Comparison of ENCODE assay signal across 25 mouse cellular contexts in genomic region chr11:118259580-118259979, GRCm38 (mm10). TPM values are rescaled to one million over a fixed set of nuclear protein-coding genes. Genes with fewer than 3 reads are reported as not detected.
DNase-seq lines count a peak whose midpoint lies in the region; ATAC-seq and TF ChIP-seq lines count a peak whose summit lies in the region.
"Had no signal": no experiment of that assay in that cellular context is flagged by ENCODE, and none has a peak within 500 bp of the region (broad histone marks: within the 10 kb centered on the region; RNA-seq: fewer than 3 reads in every experiment).

No protein-coding gene starts in this region.

- H3K4me1 ChIP-seq in embryonic facial prominence, embryonic 15.5 days: peaks cover 9% of the 10 kb centered on the region
- peaks cover 3% of the 10 kb centered on the region for H3K4me1 ChIP-seq in embryonic facial prominence, embryonic 10.5 days
- peaks cover 33% of the 10 kb centered on the region for H3K4me1 ChIP-seq in thymus, adult 2 months (replicated peaks; ENCODE audit: control insufficient read depth, insufficient read depth, low read length)
- H3K4me1 ChIP-seq in bone marrow, adult 2 months (ENCODE audit: control insufficient read depth, insufficient read depth, low read length): no peaks in the 10 kb centered on the region; the same call in 1 of the 2 replicates
- H3K4me1 ChIP-seq in kidney, embryonic 14.5 days (ENCODE audit: control insufficient read depth, insufficient read depth, low read length): peaks cover 5% of the 10 kb centered on the region; the same call in 1 of the 2 replicates

- no peak overlapping the region for H3K4me2 ChIP-seq in embryonic facial prominence, embryonic 15.5 days (replicated peaks)
- no peak overlapping the region for H3K4me2 ChIP-seq in kidney, embryonic 14.5 days (replicated peaks; ENCODE audit: low read depth, low read length)
- H3K4me2 ChIP-seq: embryonic facial prominence, embryonic 12.5 days; forebrain, embryonic 12.5 days; heart, embryonic 11.5 days; hindbrain, embryonic 12.5 days; hindbrain, embryonic 15.5 days; intestine, embryonic 15.5 days had no signal

- 94% methylated on average over 8 of the region's 8 CpGs for WGBS in embryonic facial prominence, embryonic 15.5 days
- 96% methylated on average over 8 of the region's 8 CpGs for WGBS in embryonic facial prominence, embryonic 10.5 days
- 76% methylated on average over 8 of the region's 8 CpGs for WGBS in thymus, adult 2 months
- 79% methylated on average over 8 of the region's 8 CpGs for WGBS in bone marrow, adult 2 months
- WGBS in kidney, embryonic 14.5 days: 97% methylated on average over 8 of the region's 8 CpGs

- no peak for DNase-seq in embryonic facial prominence, embryonic 10.5 days (ENCODE audit: low spot score)
- DNase-seq in thymus, adult 2 months: no peak
- DNase-seq in thymus, postnatal 36 days: no peak
- peak; percentile 44 for DNase-seq in splenic B cell, adult 2 months (ENCODE audit: low read depth, low spot score)
- DNase-seq in layer of hippocampus, adult 8-10 months (ENCODE audit: low spot score in 2 of 2): no peak
- DNase-seq: adrenal gland, postnatal 10 days; adrenal gland, postnatal 36 days; cerebellum, adult 11-12 months; cerebellum, adult 8-10 months; cerebellum, postnatal 10 days; cerebellum, postnatal 36 days; gastrocnemius, adult 2 months; gastrocnemius, postnatal 14 days; heart, adult 11 months had no signal

- H3K27ac ChIP-seq in embryonic facial prominence, embryonic 15.5 days (replicated peaks): 0 out of 2 replicates have a peak overlapping the region, but pooled peaks have one; percentile 39
- no peak overlapping the region for H3K27ac ChIP-seq in embryonic facial prominence, embryonic 10.5 days (replicated peaks)
- H3K27ac ChIP-seq in thymus, adult 2 months (ENCODE audit: control insufficient read depth, insufficient read depth, low read length): peak overlapping the region; percentile 96
- H3K27ac ChIP-seq in bone marrow, adult 2 months (ENCODE audit: control insufficient read depth, insufficient read depth, low read depth, low read length, poor library complexity): peak overlapping the region; percentile 66; the same call in 1 of the 2 replicates
- H3K27ac ChIP-seq in kidney, embryonic 14.5 days (ENCODE audit: low read depth, low read length): no peak overlapping the region
- H3K27ac ChIP-seq: embryonic facial prominence, embryonic 12.5 days; forebrain, embryonic 12.5 days; gastrocnemius, adult 2 months; hindbrain, embryonic 12.5 days; hindbrain, embryonic 15.5 days; intestine, embryonic 15.5 days had no signal

- H3K9ac ChIP-seq in embryonic facial prominence, embryonic 15.5 days: no peak overlapping the region
- H3K9ac ChIP-seq in kidney, embryonic 14.5 days (ENCODE audit: low read depth, low read length): no peak overlapping the region
- H3K9ac ChIP-seq: embryonic facial prominence, embryonic 12.5 days; forebrain, embryonic 12.5 days; hindbrain, embryonic 12.5 days; hindbrain, embryonic 15.5 days; intestine, embryonic 15.5 days had no signal

- no peak for TF ChIP-seq POLR2A in thymus, adult 2 months (IDR thresholded peaks at IDR 0.05; ENCODE audit: control insufficient read depth, extremely low read depth, insufficient read depth, low read length, poor library complexity)
- no peak for TF ChIP-seq POLR2A in bone marrow, adult 2 months (IDR thresholded peaks at IDR 0.05; ENCODE audit: borderline replicate concordance, control insufficient read depth, low read depth, low read length)

- no peaks in the 10 kb centered on the region for H3K27me3 ChIP-seq in embryonic facial prominence, embryonic 15.5 days
- H3K27me3 ChIP-seq in embryonic facial prominence, embryonic 10.5 days (replicated peaks; ENCODE audit: low read depth, poor library complexity, severe bottlenecking): no peaks in the 10 kb centered on the region
- H3K27me3 ChIP-seq in thymus, adult 2 months (ENCODE audit: control insufficient read depth, insufficient read depth, low read length): no peaks in the 10 kb centered on the region
- H3K27me3 ChIP-seq in splenic B cell, adult 2 months (ENCODE audit: control insufficient read depth, insufficient read depth, low read length, poor library complexity, severe bottlenecking): no peaks in the 10 kb centered on the region
- H3K27me3 ChIP-seq in kidney, embryonic 14.5 days (ENCODE audit: control insufficient read depth, insufficient read depth, low read length): no peaks in the 10 kb centered on the region
- H3K27me3 ChIP-seq: embryonic facial prominence, embryonic 12.5 days; forebrain, embryonic 12.5 days; hindbrain, embryonic 12.5 days; hindbrain, embryonic 15.5 days; intestine, embryonic 15.5 days had no signal

- no peak for TF ChIP-seq CTCF in thymus, adult 2 months (IDR thresholded peaks at IDR 0.05; ENCODE audit: borderline replicate concordance, control insufficient read depth, extremely low read depth, insufficient read depth, low read length, poor library complexity)
- no peak for TF ChIP-seq CTCF in bone marrow, adult 2 months (IDR thresholded peaks at IDR 0.05; ENCODE audit: control insufficient read depth, insufficient read depth, low read length)

- no peak overlapping the region for H3K4me3 ChIP-seq in embryonic facial prominence, embryonic 15.5 days (replicated peaks)
- H3K4me3 ChIP-seq in embryonic facial prominence, embryonic 10.5 days: no peak overlapping the region
- H3K4me3 ChIP-seq in thymus, adult 2 months (ENCODE audit: control insufficient read depth, insufficient read depth, low read length): no peak overlapping the region
- no peak overlapping the region for H3K4me3 ChIP-seq in bone marrow, adult 2 months (replicated peaks; ENCODE audit: control insufficient read depth, low read depth, low read length)
- no peak overlapping the region for H3K4me3 ChIP-seq in kidney, embryonic 14.5 days (ENCODE audit: low read length)
- H3K4me3 ChIP-seq: embryonic facial prominence, embryonic 12.5 days; erythroblast, embryonic 14.5 days; forebrain, embryonic 12.5 days; gastrocnemius, adult 2 months; hindbrain, embryonic 12.5 days; hindbrain, embryonic 15.5 days; intestine, embryonic 15.5 days had no signal

- peaks cover 86% of the 10 kb centered on the region for H3K36me3 ChIP-seq in embryonic facial prominence, embryonic 15.5 days
- H3K36me3 ChIP-seq in embryonic facial prominence, embryonic 10.5 days (replicated peaks): peaks cover 87% of the 10 kb centered on the region
- H3K36me3 ChIP-seq in thymus, adult 2 months (ENCODE audit: control insufficient read depth, insufficient read depth, low read length): peaks cover 15% of the 10 kb centered on the region; the same call in 1 of the 2 replicates
- H3K36me3 ChIP-seq in splenic B cell, adult 2 months (ENCODE audit: control insufficient read depth, insufficient read depth, low read length, poor library complexity, severe bottlenecking): no peaks in the 10 kb centered on the region; the same call in 1 of the 2 replicates
- peaks cover 84% of the 10 kb centered on the region for H3K36me3 ChIP-seq in kidney, embryonic 14.5 days (ENCODE audit: control insufficient read depth, insufficient read depth, low read length)

- no peaks in the 10 kb centered on the region for H3K9me3 ChIP-seq in embryonic facial prominence, embryonic 15.5 days (replicated peaks)
- no peaks in the 10 kb centered on the region for H3K9me3 ChIP-seq in embryonic facial prominence, embryonic 10.5 days
- no peaks in the 10 kb centered on the region for H3K9me3 ChIP-seq in kidney, embryonic 14.5 days (ENCODE audit: control insufficient read depth, low read length)
- H3K9me3 ChIP-seq: embryonic facial prominence, embryonic 12.5 days; forebrain, embryonic 12.5 days; hindbrain, embryonic 12.5 days; hindbrain, embryonic 15.5 days; intestine, embryonic 15.5 days had no signal

- ATAC-seq in embryonic facial prominence, embryonic 15.5 days (ENCODE audit: insufficient number of reproducible peaks, low FRiP score, low TSS enrichment, low read depth): no peak
- ATAC-seq in kidney, embryonic 14.5 days (ENCODE audit: low FRiP score, low TSS enrichment): no peak
- ATAC-seq: forebrain, embryonic 16.5 days; intestine, embryonic 15.5 days had no signal

RNA-seq across cellular contexts. Expression of gene Cyth1, which starts 11.2 kb away (rescaled TPM):
- 19.5 and 20.4 TPM in 2 replicates for polyA plus RNA-seq in embryonic facial prominence, embryonic 15.5 days (2015; fragmentation: Nextera tagmentation; extraction: Ambion mirVana)
- polyA plus RNA-seq in embryonic facial prominence, embryonic 10.5 days (2016; fragmentation: Nextera tagmentation; extraction: Ambion mirVana): 15.5 and 15.8 TPM in 2 replicates
- polyA plus RNA-seq in thymus, adult 2 months (2012; rRNA removed): 66.7 and 70.0 TPM in 2 replicates
- 19.2 and 28.3 TPM in 2 replicates for polyA plus RNA-seq in bone marrow, adult 2 months (2011; ENCODE audit: insufficient read depth, insufficient read length, low replicate concordance, missing spikeins)
- total RNA-seq in layer of hippocampus, adult 8-10 months (2022): 10 to 100 TPM; 84.7 to 96.8 (median 89.4) TPM
- polyA plus RNA-seq in kidney, embryonic 14.5 days (2014; fragmentation: Nextera tagmentation; extraction: Ambion mirVana): 11.4 and 12.4 TPM in 2 replicates

RNA-seq across cellular contexts. Expression of gene Usp36, which starts 30.5 kb away (rescaled TPM):
- polyA plus RNA-seq in embryonic facial prominence, embryonic 15.5 days (2015; fragmentation: Nextera tagmentation; extraction: Ambion mirVana): 23.2 and 25.4 TPM in 2 replicates
- 24.1 and 24.2 TPM in 2 replicates for polyA plus RNA-seq in embryonic facial prominence, embryonic 10.5 days (2016; fragmentation: Nextera tagmentation; extraction: Ambion mirVana)
- 28.8 and 34.6 TPM in 2 replicates for polyA plus RNA-seq in thymus, adult 2 months (2012; rRNA removed)
- polyA plus RNA-seq in bone marrow, adult 2 months (2011; ENCODE audit: insufficient read depth, insufficient read length, low replicate concordance, missing spikeins): 10.2 and 18.5 TPM in 2 replicates
- 10 to 100 TPM; 28.7 to 33.8 (median 30.8) TPM for total RNA-seq in layer of hippocampus, adult 8-10 months (2022)
- 12.2 and 18.1 TPM in 2 replicates for polyA plus RNA-seq in kidney, embryonic 14.5 days (2014; fragmentation: Nextera tagmentation; extraction: Ambion mirVana)

Comparison
In these comparisons a context has a peak if more than half of its experiments do, and no peak if none do; other contexts are left out.
1. H3K27ac ChIP-seq: peak in embryonic facial prominence, embryonic 15.5 days (single experiment), thymus, adult 2 months (single experiment) and bone marrow, adult 2 months (single experiment); none in embryonic facial prominence, embryonic 10.5 days (single experiment) and kidney, embryonic 14.5 days (single experiment).